Mouse (Mus musculus): ENCODE results near the gene Gm12248. TPM values are rescaled to one million over a fixed set of nuclear protein-coding genes. Genes with fewer than 3 reads are reported as not detected.
A peak's percentile ranks its signal among the peaks of the same experiment; 100 is the strongest.

The Gm12248 gene
- polyA plus RNA-seq, 1 experiment = not detected

GRCm38 (mm10) chr11:58018287-58018686 lies 74.6 kb downstream of the Gm12248 start:
- peak in 1 of 2 experiments; percentile 53 for DNase-seq
- Histone ChIP-seq H3K4me3 (replicated peaks; ENCODE audit: insufficient read depth, low read depth, low read length) (no peak overlapping the region), H3K27me3 (ENCODE audit: control insufficient read depth, insufficient read depth, low read length) (no peaks in the 10 kb centered on the region), H3K4me1 (ENCODE audit: control insufficient read depth, insufficient read depth, low read length) (peaks cover 21% of the 10 kb centered on the region), H3K27ac (ENCODE audit: insufficient read depth, low read length) (no peak overlapping the region)
- peak; percentile 23; the same call in 1 of the 2 replicates for TF ChIP-seq CTCF (IDR thresholded peaks at IDR 0.05; ENCODE audit: borderline replicate concordance, insufficient read depth, low read depth, low read length)
- no peak for TF ChIP-seq POLR2A (IDR thresholded peaks at IDR 0.05; ENCODE audit: borderline replicate concordance, insufficient read depth, low read length)
- WGBS = 7% methylated on average over 2 of the region's 2 CpGs

- DNase-seq = no peak
- H3K27ac ChIP-seq (ENCODE audit: insufficient read depth, low read length) = no peak overlapping the region
- 20% methylated on average over 1 of the region's 1 CpGs for WGBS
- TF ChIP-seq POLR2A (IDR thresholded peaks at IDR 0.05; ENCODE audit: borderline replicate concordance, insufficient read depth, low read length) = no peak
- no peak for TF ChIP-seq CTCF (IDR thresholded peaks at IDR 0.05; ENCODE audit: borderline replicate concordance, insufficient read depth, low read depth, low read length)
- H3K4me3 ChIP-seq (replicated peaks; ENCODE audit: insufficient read depth, low read depth, low read length) = no peak overlapping the region
- H3K4me1 ChIP-seq (ENCODE audit: control insufficient read depth, insufficient read depth, low read length) = peaks cover 21% of the 10 kb centered on the region
- H3K27me3 ChIP-seq (ENCODE audit: control insufficient read depth, insufficient read depth, low read length) = no peaks in the 10 kb centered on the region
Observed at GRCm38 (mm10) chr11:58017422-58017821, 75.5 kb downstream of the Gm12248 start.

GRCm38 (mm10) chr11:58016371-58016770 lies 76.6 kb downstream of the Gm12248 start:
- TF ChIP-seq CTCF (IDR thresholded peaks at IDR 0.05; ENCODE audit: borderline replicate concordance, insufficient read depth, low read depth, low read length) (no peak), POLR2A (IDR thresholded peaks at IDR 0.05; ENCODE audit: borderline replicate concordance, insufficient read depth, low read length) (no peak)
- 43% methylated on average over 3 of the region's 3 CpGs for WGBS
- no peak for DNase-seq
- peaks cover 15% of the 10 kb centered on the region for H3K4me1 ChIP-seq (ENCODE audit: control insufficient read depth, insufficient read depth, low read length)
- H3K4me3 ChIP-seq (replicated peaks; ENCODE audit: insufficient read depth, low read depth, low read length) = no peak overlapping the region
- H3K27ac ChIP-seq (ENCODE audit: insufficient read depth, low read length) = no peak overlapping the region
- H3K27me3 ChIP-seq (ENCODE audit: control insufficient read depth, insufficient read depth, low read length) = no peaks in the 10 kb centered on the region

- TF ChIP-seq CTCF (IDR thresholded peaks at IDR 0.05; ENCODE audit: borderline replicate concordance, insufficient read depth, low read depth, low read length) (no peak), POLR2A (IDR thresholded peaks at IDR 0.05; ENCODE audit: borderline replicate concordance, insufficient read depth, low read length) (no peak)
- Histone ChIP-seq H3K4me1 (ENCODE audit: control insufficient read depth, insufficient read depth, low read length) (peaks cover 16% of the 10 kb centered on the region), H3K27me3 (ENCODE audit: control insufficient read depth, insufficient read depth, low read length) (no peaks in the 10 kb centered on the region), H3K4me3 (replicated peaks; ENCODE audit: insufficient read depth, low read depth, low read length) (no peak overlapping the region), H3K27ac (ENCODE audit: insufficient read depth, low read length) (no peak overlapping the region)
- WGBS = 67% methylated on average over 2 of the region's 2 CpGs
- no peak for DNase-seq
Observed at GRCm38 (mm10) chr11:58015339-58015738, 77.6 kb downstream of the Gm12248 start.

GRCm38 (mm10) chr11:58014604-58015003 lies 78.3 kb downstream of the Gm12248 start:
- Histone ChIP-seq H3K4me3 (replicated peaks; ENCODE audit: insufficient read depth, low read depth, low read length) (no peak overlapping the region), H3K27ac (ENCODE audit: insufficient read depth, low read length) (no peak overlapping the region), H3K4me1 (ENCODE audit: control insufficient read depth, insufficient read depth, low read length) (peaks cover 16% of the 10 kb centered on the region), H3K27me3 (ENCODE audit: control insufficient read depth, insufficient read depth, low read length) (no peaks in the 10 kb centered on the region)
- 87% methylated on average over 1 of the region's 1 CpGs for WGBS
- DNase-seq = no peak
- TF ChIP-seq CTCF (IDR thresholded peaks at IDR 0.05; ENCODE audit: borderline replicate concordance, insufficient read depth, low read depth, low read length) (no peak), POLR2A (IDR thresholded peaks at IDR 0.05; ENCODE audit: borderline replicate concordance, insufficient read depth, low read length) (no peak)

Other genes starting within 250 kb of the Gm12248 start
- 52.0 and 54.5 TPM in 2 replicates for gene Larp1, start 84.1 kb downstream of the Gm12248 start, polyA plus RNA-seq (2012; rRNA removed)
- 80.3 and 82.8 TPM in 2 replicates for gene Cnot8, start 11.0 kb upstream of the Gm12248 start, polyA plus RNA-seq (2012; rRNA removed)
- 8.7 and 9.1 TPM in 2 replicates for gene Gemin5, start 75.4 kb upstream of the Gm12248 start, polyA plus RNA-seq (2012; rRNA removed)
- 62.0 and 66.5 TPM in 2 replicates for gene Mrpl22, start 78.5 kb upstream of the Gm12248 start, polyA plus RNA-seq (2012; rRNA removed)
- gene Igtp, start 106.4 kb upstream of the Gm12248 start, polyA plus RNA-seq (2012; rRNA removed) = 3.3 and 4.9 TPM in 2 replicates
- gene Irgm2, start 106.5 kb upstream of the Gm12248 start, polyA plus RNA-seq (2012; rRNA removed) = 3.2 and 3.4 TPM in 2 replicates
- gene 4930438A08Rik, start 181.7 kb upstream of the Gm12248 start, polyA plus RNA-seq (2012; rRNA removed) = 0.06 TPM in 1 of 2 replicates, not detected in the other
- 74.5 and 81.1 TPM in 2 replicates for gene Zfp692, start 213.9 kb upstream of the Gm12248 start, polyA plus RNA-seq (2012; rRNA removed)
- gene Zfp672, start 237.2 kb upstream of the Gm12248 start, polyA plus RNA-seq (2012; rRNA removed) = 45.5 and 45.9 TPM in 2 replicates
- gene Sh3bp5l, start 237.6 kb upstream of the Gm12248 start, polyA plus RNA-seq (2012; rRNA removed) = 63.3 and 64.5 TPM in 2 replicates

Measured in cerebellum, adult 2 months (tissue).